Mouse (Mus musculus) lung, postnatal 0 days (tissue): ENCODE measurements around the gene Rock2.

ENCODE experiments used
- CTCF ChIP-seq: IDR thresholded peaks from 2 replicates; pipeline ENCODE4 v1.5.1; 2016; ENCODE audit warnings: antibody characterized with exemption, mild to moderate bottlenecking
- EP300 ChIP-seq: IDR thresholded peaks from 2 replicates; pipeline ENCODE4 v1.6.1; 2016; ENCODE audit warnings: antibody characterized with exemption, mild to moderate bottlenecking, control low read depth

GRCm38 (mm10) chr12:17022145-17022544, 127.5 kb downstream of the Rock2 start:
- no peak for TF ChIP-seq CTCF
- no peak for TF ChIP-seq EP300
